Mouse (Mus musculus) urinary bladder, postnatal 10 days (tissue): ENCODE results near the gene Ryr1.
"Not testable (repeated sequence)": the region's sequence is repeated elsewhere in the genome, so short reads cannot be mapped to it uniquely, and the experiment has no call there.

ENCODE experiments used
- DNase-seq: peaks from one replicate; pipeline ENCODE4 v3.0.0; 2022; ENCODE audit warnings: low spot score

Gene Ryr1

DNA sequence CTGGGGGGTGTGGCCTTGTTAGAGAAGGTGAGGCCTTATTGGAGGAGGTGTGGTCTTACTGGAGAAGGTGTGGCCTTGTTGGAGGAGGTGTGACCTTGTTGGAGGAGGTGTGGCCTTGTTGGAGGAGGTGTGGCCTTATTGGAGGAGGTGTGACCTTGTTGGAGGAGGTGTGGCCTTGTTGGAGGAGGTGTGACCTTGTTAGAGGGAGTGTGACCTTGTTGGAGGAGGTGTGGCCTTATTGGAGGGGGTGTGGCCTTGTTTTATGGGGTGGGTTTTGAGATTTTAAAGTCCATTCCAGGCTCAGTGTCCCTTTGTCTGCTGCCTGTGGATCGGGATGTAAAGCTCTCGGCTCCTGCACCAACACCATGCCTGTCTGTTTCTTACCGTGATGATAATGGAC is 40.6 kb downstream of the Ryr1 start:
- DNase-seq, result no peak

DNA sequence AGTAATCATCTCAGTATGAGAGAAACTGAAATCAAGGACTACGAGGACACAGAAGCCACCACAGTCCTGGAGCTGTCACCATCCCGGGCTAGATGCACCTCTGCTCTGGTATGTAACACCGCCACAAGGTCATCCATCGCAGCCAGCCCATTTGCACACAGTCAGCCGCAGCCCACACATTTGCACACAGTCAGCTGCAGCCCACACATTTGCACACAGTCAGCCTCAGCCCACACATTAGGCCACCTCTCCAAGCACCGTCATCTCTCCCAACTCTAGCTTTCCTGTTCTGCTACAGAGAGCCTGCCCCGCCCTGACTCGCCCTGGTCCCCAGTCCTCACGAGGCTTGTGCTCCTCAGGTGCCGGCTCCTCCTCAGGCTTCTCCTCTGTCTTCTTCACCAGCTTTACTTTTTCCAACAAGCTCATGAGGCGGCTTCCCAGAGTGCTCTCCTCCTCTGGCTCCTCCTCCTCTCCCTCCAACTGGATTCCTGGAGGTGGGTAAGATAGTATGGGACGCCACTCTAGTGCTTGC is 45.5 kb downstream of the Ryr1 start:
- DNase-seq, result no peak

DNA sequence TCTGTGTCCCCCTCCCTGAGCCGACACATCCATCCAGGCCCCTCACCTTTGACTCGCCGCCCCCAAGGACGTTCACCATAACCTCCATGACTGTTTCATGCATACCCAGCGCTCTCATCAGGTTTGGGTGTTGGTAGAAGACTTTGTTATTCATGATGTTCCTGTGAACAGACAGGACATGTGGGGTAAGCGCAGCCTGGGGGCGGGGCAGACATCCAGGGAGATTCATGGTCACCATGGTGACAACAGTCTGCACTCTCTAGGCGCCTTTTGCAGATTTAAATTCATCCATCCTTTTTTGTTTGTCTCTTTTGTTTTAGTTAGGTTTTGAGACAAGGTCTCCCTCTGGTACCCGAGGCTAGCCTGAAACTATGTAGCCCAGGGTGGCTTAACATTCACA is 48.0 kb downstream of the Ryr1 start:
- no peak for DNase-seq

DNA sequence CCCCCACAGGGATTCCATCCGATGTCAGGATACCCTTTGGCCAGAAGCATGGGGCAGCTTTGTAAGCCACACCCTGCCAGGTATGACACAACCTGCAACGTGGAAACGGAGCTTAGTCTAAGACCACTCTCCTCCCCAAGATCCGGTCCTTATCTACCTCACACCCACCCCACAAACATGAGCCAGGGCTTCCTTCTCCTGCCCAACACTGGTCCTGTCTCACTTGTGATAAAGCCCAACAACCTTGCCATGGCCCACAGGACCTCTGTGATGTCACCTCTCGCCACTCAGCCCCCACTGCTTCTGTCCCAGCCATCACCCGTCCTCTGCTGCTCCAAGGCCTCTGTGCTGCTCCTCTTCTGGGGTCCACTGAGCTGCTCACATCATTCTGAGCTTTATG is 49.8 kb downstream of the Ryr1 start:
- no peak for DNase-seq

DNA sequence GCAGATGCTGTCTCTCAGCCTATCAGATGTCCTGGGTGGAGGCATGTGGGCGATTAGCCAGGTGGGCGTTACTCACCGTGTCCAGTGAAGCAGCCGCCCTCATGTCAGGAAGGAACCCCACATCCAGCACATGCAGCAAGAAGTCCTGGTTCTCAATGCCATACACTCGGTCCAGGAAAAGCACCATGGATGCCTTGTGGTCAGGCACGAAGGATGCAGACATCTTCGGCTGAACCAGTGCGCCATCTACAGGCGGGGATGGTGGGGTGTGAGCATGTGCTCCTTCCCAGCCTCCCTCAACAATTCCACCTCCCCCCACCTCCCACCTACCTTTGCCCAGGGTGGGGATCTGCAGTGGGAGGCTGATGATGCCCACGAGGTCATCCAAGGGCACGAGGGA is 52.3 kb downstream of the Ryr1 start:
- DNase-seq, result no peak

DNA sequence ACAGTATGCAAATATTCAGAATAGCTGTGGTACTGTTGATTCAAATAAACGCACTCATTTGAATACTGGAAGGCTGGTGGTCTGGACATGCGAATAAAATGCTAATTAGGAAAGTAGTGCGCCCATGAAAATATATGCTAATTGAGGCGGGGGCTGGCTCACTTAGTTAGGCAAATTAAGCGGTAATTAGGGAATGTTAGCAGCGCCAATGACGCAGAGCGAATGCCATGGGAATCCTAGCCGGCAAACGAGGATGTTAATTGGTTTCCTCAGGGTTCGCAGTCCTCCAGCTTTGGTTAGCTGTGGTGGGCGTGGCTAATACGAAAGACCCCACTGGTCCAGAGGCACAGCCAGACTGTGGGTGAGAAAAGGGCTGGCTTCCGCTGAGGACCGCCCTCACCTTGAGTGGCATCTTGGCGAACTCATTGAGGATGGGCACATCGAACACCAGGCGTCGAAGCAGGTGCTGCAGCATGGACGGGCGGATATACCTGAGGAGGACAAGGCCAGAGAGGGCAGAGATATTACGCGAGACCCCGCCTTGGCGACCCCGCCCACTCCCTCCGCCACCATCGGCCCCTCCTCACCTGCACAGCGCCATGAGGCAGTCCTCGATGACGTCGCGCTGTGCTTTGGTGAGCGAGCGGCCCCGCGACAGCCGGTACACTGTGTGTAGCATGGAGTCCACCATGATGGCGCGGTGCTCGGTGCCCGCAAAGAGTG is 53.6 kb downstream of the Ryr1 start:
- DNase-seq, result no peak

GRCm38 (mm10) chr7:29070364-29071168 is 54.4 kb downstream of the Ryr1 start:
- DNase-seq, result no peak

- DNase-seq, result no peak
Observed at GRCm38 (mm10) chr7:29067758-29068157, 57.2 kb downstream of the Ryr1 start.

- not testable (repeated sequence) for DNase-seq
Observed at GRCm38 (mm10) chr7:29063476-29063875, 61.5 kb downstream of the Ryr1 start.

GRCm38 (mm10) chr7:29061522-29062037 is 63.4 kb downstream of the Ryr1 start:
- DNase-seq, result no peak

- no peak for DNase-seq
Observed at GRCm38 (mm10) chr7:29059445-29059844, 65.5 kb downstream of the Ryr1 start.

DNA sequence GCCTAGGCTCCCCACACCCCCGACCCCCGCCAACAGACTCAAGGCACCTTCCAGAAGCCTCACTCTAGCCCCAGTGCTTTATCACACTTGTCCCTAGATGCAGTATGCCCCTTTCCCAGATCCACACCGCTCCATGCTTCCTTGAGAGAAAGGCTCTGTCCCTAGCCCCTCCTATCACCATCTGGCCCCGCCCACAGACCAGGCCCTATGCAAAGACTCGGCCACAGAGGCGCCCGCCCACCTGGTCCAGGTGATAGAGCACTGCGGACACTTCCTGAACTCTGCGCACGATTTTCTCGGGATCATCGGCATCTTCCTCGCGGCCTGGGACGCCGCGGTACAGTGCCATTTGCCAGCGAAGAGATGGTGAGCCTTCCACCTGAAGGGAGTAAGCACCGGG is 72.2 kb downstream of the Ryr1 start:
- DNase-seq, result no peak

- DNase-seq, result no peak
Observed at GRCm38 (mm10) chr7:29050797-29051196, 74.2 kb downstream of the Ryr1 start.

DNA sequence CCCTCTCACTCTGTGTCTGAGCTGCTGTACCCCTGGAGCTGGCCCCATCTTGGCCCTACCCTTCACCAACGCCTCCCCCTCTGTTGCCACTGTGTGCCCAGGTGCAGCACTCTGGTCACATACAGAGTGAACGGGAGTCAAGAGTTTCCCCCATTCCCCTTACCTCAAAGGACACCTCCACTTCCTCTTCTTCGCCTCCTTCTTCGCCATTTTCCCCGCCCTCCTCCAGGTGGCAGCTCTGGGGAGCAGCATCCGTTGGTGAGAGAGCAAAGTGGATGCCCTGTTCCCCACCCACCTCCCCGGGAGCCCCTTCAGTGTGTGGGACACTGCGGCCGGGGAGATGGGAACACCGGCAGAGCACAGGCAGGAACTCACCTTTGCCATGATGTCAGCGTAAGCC is 76.4 kb downstream of the Ryr1 start:
- DNase-seq, result no peak

DNA sequence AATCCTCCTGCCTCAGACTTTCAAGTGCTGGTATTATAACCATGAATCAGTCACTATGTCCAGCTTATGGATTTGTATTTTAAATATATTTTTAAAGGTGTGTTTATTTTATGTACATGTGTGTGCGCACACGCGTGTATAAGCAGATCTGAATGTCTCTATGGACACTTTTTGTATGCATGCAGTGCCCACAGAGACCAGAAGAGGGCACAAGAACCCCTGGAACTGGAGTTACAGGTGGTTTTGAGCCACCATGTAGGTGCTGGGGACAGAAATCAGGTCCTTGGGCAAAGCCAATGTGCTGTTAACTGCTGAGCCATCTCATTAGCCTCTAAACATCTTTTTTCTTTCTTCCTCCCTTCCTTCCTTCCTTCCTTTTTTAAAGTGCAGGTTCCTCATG is 76.9 kb downstream of the Ryr1 start:
- no peak for DNase-seq

GRCm38 (mm10) chr7:29046533-29046932 is 78.4 kb downstream of the Ryr1 start:
- no peak for DNase-seq

GRCm38 (mm10) chr7:29044302-29044701 is 80.7 kb downstream of the Ryr1 start:
- DNase-seq, result no peak

DNA sequence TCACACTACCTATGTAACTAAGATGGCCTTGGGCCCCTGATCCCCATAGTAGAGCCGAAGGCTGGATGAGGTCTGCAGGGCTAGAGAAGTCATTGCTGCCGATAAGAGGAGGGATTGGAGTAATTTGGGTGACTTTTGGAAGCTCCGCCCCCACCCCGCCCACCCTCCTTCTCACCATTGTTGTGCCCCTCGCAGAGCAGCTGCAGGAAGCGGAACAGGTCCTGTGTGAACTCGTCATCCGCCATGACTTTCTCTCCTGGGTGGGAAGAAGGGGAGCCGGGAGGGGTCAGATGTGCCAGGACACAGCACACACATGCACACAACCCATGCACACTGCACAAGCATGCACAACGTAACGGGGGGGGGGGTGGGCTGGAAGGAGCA is 81.3 kb downstream of the Ryr1 start:
- no peak for DNase-seq

- no peak for DNase-seq
Observed at GRCm38 (mm10) chr7:29043016-29043673, 81.8 kb downstream of the Ryr1 start.

DNA sequence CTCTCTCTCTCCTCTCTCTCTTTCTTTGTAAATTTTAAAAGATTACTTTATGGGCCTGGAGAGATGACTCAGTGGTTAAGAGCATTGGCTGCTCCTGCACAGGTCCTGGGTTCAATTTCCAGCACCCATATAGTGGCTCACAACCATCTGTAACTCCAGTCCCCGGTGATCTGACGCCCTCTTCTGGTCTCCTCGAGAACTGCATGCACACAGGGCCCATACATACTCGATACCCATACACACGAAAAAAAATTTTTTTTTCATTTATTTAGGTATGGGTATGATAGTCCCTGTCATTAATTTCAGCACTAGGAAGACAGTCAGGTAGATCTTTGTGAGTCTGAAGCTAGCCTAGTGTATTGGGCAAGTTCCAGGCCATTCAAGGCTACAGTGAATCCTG is 83.8 kb downstream of the Ryr1 start:
- no peak for DNase-seq

GRCm38 (mm10) chr7:29039985-29040661 is 84.9 kb downstream of the Ryr1 start:
- no peak for DNase-seq

GRCm38 (mm10) chr7:29039604-29039984 is 85.4 kb downstream of the Ryr1 start:
- DNase-seq, result peak; percentile 53
